Mouse (Mus musculus) left cerebral cortex, adult 9 months (tissue): ENCODE measurements around the gene Gm11232.

Experiments
- DNase-seq, 2 experiments: peaks; one replicate each; pipeline ENCODE4 v3.0.0; 2022; ENCODE audit warnings: low spot score in 2 of 2

Gene Gm11232

DNA sequence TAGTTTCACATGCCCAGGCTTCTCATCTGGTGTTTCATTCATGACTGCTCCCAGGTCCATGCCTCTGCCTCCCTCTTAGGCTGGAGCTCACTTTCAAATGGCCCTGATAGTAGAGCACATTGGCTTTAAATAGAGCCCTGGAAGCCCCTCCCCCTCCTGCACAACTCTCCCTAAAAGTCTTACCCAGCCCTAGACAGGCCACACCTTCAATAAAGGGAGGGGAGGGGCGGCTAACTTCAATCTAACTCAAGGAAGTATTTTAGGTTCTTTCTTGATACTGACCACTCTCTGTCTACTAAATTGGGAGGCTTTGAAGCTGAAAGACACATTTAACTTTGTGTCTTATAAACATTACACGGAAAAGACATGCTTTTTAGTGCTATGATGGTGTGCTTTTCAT, at the start of gene Gm11232:
Gene Gm11232 (minus strand): TSS at position 101 of the 400 bp plus-strand sequence.
- DNase-seq: no peak

DNA sequence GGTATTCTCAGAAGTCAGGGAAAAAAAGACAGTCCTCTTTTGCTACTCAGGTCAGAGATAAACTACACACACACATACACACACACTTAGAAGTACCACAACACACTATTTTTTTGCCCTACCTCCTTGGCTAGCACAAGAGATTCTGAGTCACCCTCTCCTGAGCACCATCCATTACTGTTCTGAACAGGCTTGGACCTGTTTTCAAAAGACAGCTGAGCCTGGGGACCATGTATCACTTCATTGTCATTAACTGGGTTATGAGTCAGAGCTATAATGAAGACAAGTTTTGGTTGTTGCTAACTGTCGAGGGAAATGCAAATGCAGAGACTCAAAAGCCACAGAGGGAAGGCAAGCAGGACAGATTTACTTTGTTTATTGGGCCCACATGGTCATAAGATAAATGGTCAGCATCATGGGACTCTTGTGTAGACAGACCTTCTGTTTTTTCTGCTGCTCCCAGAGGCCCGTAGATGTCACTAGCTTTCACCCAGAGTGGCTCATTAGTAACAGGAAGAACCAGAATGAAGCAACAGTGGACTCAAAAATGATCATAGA, 48.3 kb upstream of the Gm11232 start:
- no peak for DNase-seq

DNA sequence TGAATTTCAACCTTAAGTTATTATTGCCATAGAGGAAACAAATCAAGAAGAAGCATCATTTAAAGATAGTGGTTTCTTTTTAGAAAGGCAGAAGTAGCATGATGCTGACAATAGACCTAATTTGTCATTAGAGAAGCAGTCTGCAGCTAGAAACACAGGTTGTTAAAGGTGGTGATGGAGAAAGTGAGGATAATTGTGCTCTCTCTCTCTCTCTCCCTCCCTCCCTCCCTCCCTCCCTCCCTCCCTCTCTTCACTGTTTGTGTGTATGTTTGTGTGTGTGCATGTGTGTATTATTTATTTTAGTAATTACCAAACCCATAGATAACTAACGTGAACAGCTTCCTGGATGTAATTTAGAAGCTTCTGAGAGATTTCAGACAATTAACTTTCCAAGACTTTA, 7.8 kb upstream of the Gm11232 start:
- DNase-seq: no peak

DNA sequence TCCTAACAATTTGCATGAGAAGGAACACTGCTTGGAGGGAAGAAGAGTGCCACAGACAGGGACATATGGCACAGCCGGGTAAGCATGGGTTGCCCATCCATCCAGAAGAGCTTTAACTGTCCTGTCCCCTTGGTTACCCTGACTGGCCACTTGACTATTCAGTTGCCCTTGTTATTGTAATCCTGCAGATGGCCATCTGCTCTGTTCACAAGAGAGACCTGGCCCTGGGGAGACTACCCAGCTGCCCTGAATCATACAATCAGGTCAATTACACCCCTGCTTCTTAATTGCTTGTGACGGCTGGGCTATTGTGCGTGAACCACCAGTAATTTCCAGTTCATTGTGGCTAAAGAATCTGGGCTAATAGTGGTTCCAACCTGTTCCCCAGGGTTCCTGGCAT, 7.3 kb upstream of the Gm11232 start:
- no peak for DNase-seq

DNA sequence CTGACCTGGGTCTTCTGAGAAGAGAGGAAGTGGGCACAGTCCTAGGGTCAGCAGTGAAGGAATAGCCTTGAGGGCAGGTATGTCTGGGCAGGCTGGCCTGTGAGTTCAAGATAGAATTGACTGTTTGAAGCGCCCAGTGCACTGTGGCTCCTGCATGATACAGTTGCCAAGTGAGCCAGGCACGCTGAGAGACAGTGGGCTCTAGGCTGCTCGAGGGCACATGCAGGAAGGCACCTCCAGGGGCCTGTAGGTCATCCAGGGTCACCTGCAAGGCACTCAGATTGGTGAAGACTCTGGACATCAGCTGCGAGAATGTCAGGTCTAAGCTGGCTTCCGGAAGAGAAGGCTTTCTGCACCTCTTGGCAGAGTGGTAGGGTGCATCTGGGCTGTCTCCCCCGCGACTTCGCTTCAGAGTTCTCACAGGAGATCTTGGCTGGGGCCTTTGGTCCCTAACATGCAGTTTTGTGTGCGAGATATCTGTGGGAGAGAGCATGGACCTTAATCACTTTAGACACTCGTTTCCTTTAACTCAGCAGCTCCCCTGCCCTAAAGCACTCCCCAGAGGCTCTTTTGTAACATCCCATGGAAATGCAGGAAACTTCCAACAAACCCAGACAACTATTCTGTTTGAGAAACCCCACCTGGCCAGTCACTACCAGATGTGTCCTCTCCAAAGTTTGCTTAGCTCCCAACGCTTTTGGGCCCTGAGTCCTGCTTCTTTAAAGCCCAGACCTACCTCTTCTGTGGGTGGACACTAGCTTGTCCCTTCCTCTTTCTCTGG, 1.1 kb downstream of the Gm11232 start:
- DNase-seq: no peak

DNA sequence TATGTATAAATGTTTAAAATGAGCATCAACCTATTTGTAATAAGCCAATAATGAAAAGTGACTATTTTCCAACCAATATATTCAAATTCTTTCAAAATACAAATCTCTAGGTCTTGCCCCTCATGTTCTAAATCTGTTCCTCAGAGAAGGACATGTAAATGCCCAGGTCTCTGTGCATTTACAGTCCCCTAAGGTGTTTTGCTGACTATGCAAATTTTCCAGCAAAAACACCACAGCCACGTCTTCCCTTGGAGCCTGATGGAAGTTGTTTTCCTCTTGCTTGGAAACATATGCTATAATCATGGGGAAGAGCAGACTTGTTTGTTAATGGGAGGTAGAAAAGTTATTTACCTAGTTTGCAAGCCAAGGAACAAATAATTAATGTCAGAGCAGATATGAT, 12.0 kb downstream of the Gm11232 start:
- DNase-seq: no peak

DNA sequence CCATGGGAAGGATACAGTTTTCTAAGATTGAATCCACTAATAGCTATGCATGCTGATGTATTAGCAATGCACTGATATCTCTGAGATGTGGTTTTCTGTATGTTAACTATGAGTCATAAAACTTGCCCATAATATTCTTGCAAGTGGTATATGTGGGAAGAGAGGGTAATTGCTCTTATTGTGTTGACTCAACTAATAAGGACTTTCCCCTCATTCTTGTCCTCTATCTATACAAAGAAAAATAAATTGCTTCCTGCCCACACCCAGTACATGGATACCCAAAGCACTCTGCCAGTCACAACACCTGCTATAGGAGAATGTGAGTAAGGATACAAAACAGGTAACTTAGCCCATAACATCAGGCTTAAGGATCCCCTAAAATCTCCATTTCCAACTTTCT, 21.2 kb downstream of the Gm11232 start:
- no peak for DNase-seq

DNA sequence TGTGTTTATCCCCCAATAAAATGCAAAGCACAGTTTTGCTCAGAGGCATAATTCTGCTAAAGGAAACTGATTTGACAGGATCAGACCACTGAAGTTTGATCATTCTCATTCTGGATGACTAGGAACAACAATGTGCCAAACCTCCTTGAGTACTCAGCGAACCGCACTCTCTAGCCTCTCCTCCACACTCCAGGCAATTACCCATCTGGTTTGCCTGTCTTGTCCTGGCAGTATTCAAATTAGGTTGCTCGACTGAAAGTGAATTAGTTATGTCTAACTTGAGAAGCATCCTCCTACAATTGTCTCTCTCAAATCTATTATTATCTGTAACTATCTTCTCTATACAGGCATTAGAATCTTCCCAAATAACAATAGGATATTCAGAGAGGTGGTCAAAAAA, 22.5 kb downstream of the Gm11232 start:
- DNase-seq: no peak

DNA sequence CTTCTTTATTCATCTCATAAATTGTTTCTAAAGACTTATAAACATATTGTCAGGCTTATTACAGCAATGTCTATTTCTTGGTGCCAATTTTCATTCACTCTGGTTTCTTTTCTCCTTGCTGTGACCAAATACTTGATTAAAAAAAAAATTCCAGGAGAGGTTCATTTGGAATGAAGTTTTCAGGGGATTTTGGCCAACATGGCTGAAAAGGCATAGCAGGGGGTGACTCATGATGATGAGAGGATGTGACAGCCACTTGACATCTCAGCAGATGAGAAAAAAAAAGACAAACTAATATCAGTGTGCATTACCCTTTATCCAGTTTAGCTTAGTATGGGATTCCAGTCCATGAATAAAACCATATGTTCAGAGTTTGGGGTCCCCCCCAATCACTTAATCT, 28.4 kb downstream of the Gm11232 start:
- no peak for DNase-seq

DNA sequence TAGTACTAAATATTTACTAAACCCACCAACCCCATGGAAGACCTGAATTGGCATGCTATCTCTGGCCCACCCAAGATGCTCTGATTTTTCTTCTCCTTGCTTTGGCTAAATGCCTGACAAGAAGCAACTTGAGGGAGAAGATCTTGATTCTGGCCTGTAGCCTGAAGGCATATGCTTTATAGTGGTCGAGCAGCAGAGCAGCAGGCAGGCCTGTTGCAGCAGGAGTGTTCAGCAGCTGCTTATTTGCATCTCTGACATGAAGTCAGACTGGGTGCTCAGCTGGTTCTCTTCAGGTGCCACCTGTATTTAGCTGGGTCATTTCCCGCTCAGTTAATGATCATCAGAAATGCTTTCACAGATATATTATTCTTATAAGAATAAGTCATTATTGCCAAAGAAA, 30.2 kb downstream of the Gm11232 start:
- DNase-seq: no peak

DNA sequence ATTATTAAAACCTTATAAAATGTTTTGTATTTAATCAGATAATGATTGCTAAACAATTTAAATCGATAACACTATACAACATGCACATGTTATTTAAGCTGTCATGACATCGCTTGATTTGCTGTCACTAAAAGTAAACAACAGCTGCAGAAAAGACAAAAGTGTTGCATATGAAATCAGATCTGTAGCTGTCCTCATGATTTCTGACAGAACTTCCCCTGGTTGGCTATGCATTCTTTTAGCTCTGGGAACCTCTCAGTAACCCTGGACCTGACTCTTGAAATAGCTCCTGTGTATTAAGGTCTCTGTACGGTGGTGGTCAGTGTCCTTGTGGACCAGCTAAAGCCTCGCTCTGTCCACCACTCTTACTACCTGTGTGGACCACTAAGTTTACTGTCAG, 30.7 kb downstream of the Gm11232 start:
- no peak for DNase-seq

DNA sequence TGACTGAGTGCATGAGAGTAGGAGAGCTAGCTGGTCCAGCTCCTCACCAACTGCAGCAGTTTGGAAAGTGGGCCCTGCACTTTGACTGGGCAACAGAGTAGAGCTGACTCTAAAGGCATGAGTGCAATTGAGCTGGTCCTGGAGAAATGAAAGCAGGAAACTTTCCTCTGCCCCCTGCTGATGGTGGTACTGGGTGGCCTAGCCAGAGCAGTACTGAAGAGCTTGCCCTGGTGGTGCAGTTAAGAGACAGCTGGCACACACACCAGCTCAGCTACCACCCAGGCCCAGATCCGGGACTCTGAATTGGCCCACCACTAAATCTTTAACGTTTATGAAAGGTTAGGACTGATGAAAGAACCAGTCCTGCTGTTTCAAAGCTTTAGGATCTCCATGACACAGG, 31.9 kb downstream of the Gm11232 start:
- DNase-seq: no peak
